Mouse (Mus musculus) midbrain, embryonic 14.5 days (tissue): Measurements from ENCODE around the gene Spaca5. TPM values are rescaled to one million over a fixed set of nuclear protein-coding genes. Genes with fewer than 3 reads are reported as not detected.

Source experiments
- ATAC-seq: fragments of 200-750 bp; cut with Nextera tagmentation; 2 replicates; pipeline ENCODE4 v1.8.0; 2017; ENCODE audit warnings: moderate number of reproducible peaks, moderate library complexity; ENCODE audit not compliant: low FRiP score, low TSS enrichment
- DNase-seq: peaks from one replicate; pipeline ENCODE4 v3.0.0-alpha.2; 2015
- H3K27ac ChIP-seq: fragments of 300-500 bp; sonication (generic); replicated peaks from 2 replicates; pipeline ENCODE4 v1.5.1; 2014; ENCODE audit warnings: mild to moderate bottlenecking, low read depth, low read length, moderate library complexity
- H3K27me3 ChIP-seq: fragments of 300-500 bp; sonication (generic); 2 replicates; pipeline ENCODE4 v1.6.1; 2014; ENCODE audit warnings: low read length, control low read depth, mixed read lengths; ENCODE audit not compliant: control insufficient read depth, insufficient read depth
- H3K36me3 ChIP-seq: fragments of 300-500 bp; sonication (generic); 2 replicates; pipeline ENCODE4 v1.6.1; 2014; ENCODE audit warnings: low read length, control low read depth; ENCODE audit not compliant: control insufficient read depth, insufficient read depth
- H3K4me1 ChIP-seq: fragments of 300-500 bp; sonication (generic); 2 replicates; pipeline ENCODE4 v1.6.1; 2014; ENCODE audit warnings: mild to moderate bottlenecking, antibody characterized with exemption, low read length, control low read depth; ENCODE audit not compliant: control insufficient read depth, insufficient read depth
- H3K4me2 ChIP-seq: fragments of 300-500 bp; sonication (generic); 2 replicates; pipeline ENCODE4 v1.6.1; 2014; ENCODE audit warnings: mild to moderate bottlenecking, low read length, moderate library complexity
- H3K4me3 ChIP-seq: fragments of 300-500 bp; sonication (generic); replicated peaks from 2 replicates; pipeline ENCODE4 v1.5.1; 2014; ENCODE audit warnings: low read depth, low read length
- H3K9ac ChIP-seq: fragments of 300-500 bp; sonication (generic); replicated peaks from 2 replicates; pipeline ENCODE4 v1.6.1; 2014; ENCODE audit warnings: mild to moderate bottlenecking, low read length, moderate library complexity
- H3K9me3 ChIP-seq: fragments of 300-500 bp; sonication (generic); 2 replicates; pipeline ENCODE4 v1.6.1; 2016; ENCODE audit warnings: low read length, control low read depth, mixed read lengths; ENCODE audit not compliant: control insufficient read depth
- WGBS: fragments of 180-500 bp; shearing (Covaris S2); extraction: QIAGEN DNeasy Blood & Tissue Kit; methylation state at CpG from one replicate; pipeline ENCODE4 v1.1.7; 2014; 5-methylcytosine and 5-hydroxymethylcytosine counted together
- polyA plus RNA-seq: library from polyadenylated mRNA; unstranded; fragments of >200 nt; fragmentation: Nextera tagmentation; extraction: Ambion mirVana; gene quantifications from 2 replicates; pipeline ENCODE4 v1.2.1, GENCODE M21; 2014

Gene Spaca5
- not detected in 2 replicates for polyA plus RNA-seq

DNA sequence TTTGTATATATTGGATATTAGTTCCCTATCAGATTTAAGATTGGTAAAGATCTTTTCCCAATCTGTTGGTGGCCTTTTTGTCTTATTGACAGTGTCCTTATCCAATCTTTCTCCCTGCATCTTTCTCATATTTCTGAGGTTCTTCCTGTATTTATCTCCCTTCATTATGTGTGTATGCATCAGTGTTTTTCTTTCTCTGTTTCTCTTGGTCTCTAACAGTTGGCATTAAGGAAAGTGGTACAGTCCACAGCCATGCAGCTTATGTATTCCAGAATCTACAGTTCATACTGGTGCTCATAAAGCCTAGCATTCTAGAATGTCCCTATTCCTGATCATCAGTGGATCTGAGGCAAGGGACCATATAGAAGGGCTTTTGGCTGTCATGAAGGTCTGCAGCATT is at the start of gene Spaca5:
TSS of gene Spaca5 (plus strand) at position 301 of the 400 bp plus-strand sequence.
- H3K4me1 ChIP-seq = no peaks in the 10 kb centered on the region
- H3K36me3 ChIP-seq = no peaks in the 10 kb centered on the region
- DNase-seq (no peak), ATAC-seq (no peak)
- H3K4me3 ChIP-seq = no peak within 1 kb of the TSS
- H3K27me3 ChIP-seq = no peaks in the 10 kb centered on the region
- H3K9me3 ChIP-seq = no peaks in the 10 kb centered on the region
- no peak within 1 kb of the TSS for H3K27ac ChIP-seq
- H3K9ac ChIP-seq = no peak within 1 kb of the TSS
- H3K4me2 ChIP-seq = no peak within 1 kb of the TSS

DNA sequence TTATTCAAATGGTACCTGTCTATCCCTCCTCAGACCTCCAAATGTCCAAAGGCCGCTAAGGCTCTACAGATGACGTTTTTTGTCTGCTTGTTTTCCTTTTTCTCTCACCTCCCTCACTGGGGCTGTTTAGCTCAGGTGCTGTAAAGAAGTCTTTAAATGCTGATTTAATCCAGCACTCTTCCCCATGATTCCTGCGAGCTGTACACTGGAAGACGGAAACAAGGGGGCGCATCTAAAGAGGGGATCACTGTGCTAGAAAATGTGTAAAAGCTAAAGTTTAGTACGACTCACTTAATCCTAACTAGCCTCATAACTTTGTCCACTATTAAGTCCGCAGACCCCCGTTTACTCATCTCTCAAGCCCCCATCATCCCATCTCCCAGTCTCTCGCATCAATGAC is 6.7 kb upstream of the Spaca5 start:
- Histone ChIP-seq H3K4me1 (no peaks in the 10 kb centered on the region), H3K9ac (peak overlapping the region; percentile 51; the same call in 1 of the 2 replicates), H3K36me3 (no peaks in the 10 kb centered on the region), H3K27ac (no peak overlapping the region), H3K27me3 (no peaks in the 10 kb centered on the region), H3K9me3 (no peaks in the 10 kb centered on the region), H3K4me2 (peak overlapping the region; percentile 57), H3K4me3 (peak overlapping the region; percentile 44)
- ATAC-seq (peak; percentile 51), DNase-seq (no peak)
- 22% methylated on average over 9 of the region's 9 CpGs for WGBS

DNA sequence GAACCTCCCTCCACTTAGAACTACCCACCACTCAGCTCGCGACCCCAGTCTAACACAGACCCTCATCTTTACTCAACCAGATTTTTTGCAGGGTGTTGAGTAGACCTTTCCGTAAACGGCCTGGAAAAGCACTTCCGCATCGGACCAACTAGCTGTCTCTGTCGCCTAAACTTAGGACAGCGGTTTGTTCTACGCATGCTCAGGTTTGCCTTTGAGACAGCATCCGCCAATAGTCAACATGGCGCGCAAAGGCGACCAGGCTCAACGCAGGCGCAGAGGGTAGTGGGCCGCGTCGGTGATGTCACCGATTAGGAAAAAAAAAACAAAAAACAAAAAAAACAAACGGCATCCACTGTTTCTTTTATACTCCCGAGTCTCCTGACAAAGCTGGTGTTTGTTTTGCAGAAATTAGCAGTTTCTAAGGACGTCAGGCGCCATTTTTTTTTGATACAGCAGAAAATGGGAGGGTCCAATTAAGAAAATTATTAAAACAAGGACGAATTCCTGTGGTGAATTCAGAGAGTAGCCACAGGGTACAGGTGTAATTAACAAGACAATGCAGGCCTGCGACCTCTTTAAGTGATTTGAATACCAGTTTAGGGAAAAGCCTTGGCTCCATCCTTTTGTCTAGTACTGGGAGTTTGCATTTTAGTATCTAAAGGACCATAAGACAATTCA is 6.2 kb upstream of the Spaca5 start, which contains the start of gene Zfp182:
TSS of gene Zfp182 (minus strand) at position 451 of the 678 bp plus-strand sequence.
- peak; percentile 91 for DNase-seq
- H3K36me3 ChIP-seq = no peaks in the 10 kb centered on the region
- peak within 1 kb of the TSS; percentile 57 for H3K4me2 ChIP-seq
- H3K9me3 ChIP-seq = no peaks in the 10 kb centered on the region
- H3K4me3 ChIP-seq = peak within 1 kb of the TSS; percentile 44
- ATAC-seq = peak; percentile 94
- H3K4me1 ChIP-seq = no peaks in the 10 kb centered on the region
- H3K9ac ChIP-seq = peak within 1 kb of the TSS; percentile 51
- 26% methylated on average over 25 of the region's 25 CpGs for WGBS
- H3K27ac ChIP-seq = peak within 1 kb of the TSS; percentile 65
- no peaks in the 10 kb centered on the region for H3K27me3 ChIP-seq

DNA sequence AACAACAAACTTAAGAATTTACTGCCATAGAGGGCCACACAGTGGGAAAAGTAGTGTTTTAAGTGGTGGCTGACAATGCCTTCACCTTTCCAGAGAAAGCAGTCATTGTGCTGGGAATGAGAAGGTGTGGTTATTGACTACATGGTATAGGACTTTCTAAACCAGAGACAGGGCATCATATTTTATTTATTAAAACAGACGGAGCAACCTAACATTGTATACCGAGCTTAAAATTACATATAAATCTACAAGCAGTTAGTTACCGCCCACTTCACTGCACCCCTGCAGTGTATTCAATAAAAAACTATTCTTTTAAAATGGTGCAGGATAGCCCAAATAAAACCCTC is 5.7 kb upstream of the Spaca5 start:
- ATAC-seq (0 out of 2 replicates have a peak, but pooled peaks have one; percentile 21), DNase-seq (no peak)
- Histone ChIP-seq H3K4me3 (peak overlapping the region; percentile 44), H3K27ac (peak overlapping the region; percentile 65), H3K4me2 (peak overlapping the region; percentile 57), H3K9me3 (no peaks in the 10 kb centered on the region), H3K9ac (peak overlapping the region; percentile 45; the same call in 1 of the 2 replicates), H3K4me1 (no peaks in the 10 kb centered on the region), H3K27me3 (no peaks in the 10 kb centered on the region), H3K36me3 (no peaks in the 10 kb centered on the region)
- WGBS = 76% methylated on average over 3 of the region's 3 CpGs

DNA sequence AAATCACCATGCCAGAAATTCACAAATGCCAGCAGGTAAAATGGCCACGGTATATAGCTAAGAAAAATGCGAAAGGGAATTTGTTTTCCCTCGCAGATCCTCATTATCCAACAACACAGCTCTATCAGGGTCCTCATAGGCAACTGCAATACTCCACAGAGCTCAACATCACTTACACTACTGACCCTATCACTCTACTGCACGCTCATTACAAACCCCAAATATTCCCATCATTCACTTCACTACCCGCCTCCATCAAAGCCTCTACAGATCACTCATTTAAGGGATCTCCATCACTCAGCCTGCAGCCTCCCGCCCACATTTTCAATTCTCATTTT is 20.4 kb downstream of the Spaca5 start:
- peak; percentile 25; the same call in 1 of the 2 replicates for ATAC-seq
- no peaks in the 10 kb centered on the region for H3K27me3 ChIP-seq
- H3K4me1 ChIP-seq = no peaks in the 10 kb centered on the region
- peak overlapping the region; percentile 88; the same call in 1 of the 2 replicates for H3K27ac ChIP-seq
- peaks cover 5% of the 10 kb centered on the region; the same call in 1 of the 2 replicates for H3K9me3 ChIP-seq
- no peak for DNase-seq
- 36% methylated on average over 6 of the region's 6 CpGs for WGBS
- no peaks in the 10 kb centered on the region for H3K36me3 ChIP-seq
- peak overlapping the region; percentile 48 for H3K4me2 ChIP-seq
- H3K4me3 ChIP-seq = peak overlapping the region; percentile 38
- H3K9ac ChIP-seq = peak overlapping the region; percentile 46

DNA sequence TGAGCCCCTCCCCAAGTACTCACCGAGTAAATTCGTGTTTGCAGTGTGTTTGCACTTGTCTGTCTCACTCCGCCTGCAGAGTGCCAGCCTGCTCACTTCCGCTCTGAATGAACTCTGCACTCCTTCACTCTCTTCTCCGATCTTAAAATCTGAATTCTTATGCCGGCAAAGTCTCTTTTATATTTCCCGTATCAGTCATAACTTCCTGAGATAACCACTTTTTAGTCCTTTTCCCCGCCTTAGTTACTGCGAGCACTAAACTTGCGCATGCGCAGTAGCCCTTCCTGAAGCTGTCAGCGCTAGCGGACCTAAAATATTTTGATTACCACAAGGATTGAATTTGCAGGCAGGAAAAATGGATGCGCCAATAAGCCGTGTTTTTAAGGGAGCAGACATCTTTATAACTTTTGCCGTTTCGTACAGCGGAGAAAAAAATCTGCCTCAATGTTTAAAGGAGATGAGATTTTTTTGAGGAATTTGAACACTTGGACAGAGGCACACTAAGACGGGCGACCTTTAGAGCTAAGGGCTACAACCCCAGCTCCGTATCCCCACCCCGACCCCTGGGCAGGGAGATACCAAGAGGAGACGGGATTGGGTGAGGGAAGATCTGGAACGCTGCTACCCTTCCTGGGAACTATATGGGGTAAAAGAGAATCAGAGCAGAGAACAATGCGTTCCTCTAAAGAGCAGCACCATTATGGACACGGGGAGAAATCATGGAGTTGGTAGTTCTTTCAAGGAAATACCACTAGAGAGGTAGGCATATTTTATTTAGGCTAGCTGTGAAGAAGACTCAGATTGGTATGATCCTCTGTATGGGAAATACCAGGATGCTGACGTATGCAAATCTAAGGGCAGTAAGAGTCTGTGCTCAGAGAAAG is 21.0 kb downstream of the Spaca5 start, which contains the start of gene Zfp300:
TSS of gene Zfp300 (minus strand) at position 545 of the 884 bp plus-strand sequence.
- peak; percentile 88 for DNase-seq
- WGBS = 23% methylated on average over 27 of the region's 27 CpGs
- Histone ChIP-seq H3K4me3 (peak within 1 kb of the TSS; percentile 38), H3K9ac (peak within 1 kb of the TSS; percentile 46), H3K9me3 (no peaks in the 10 kb centered on the region; the same call in 1 of the 2 replicates), H3K27ac (peak within 1 kb of the TSS; percentile 88), H3K27me3 (no peaks in the 10 kb centered on the region), H3K4me2 (peak within 1 kb of the TSS; percentile 48), H3K4me1 (no peaks in the 10 kb centered on the region), H3K36me3 (no peaks in the 10 kb centered on the region)
- ATAC-seq = peak; percentile 94

DNA sequence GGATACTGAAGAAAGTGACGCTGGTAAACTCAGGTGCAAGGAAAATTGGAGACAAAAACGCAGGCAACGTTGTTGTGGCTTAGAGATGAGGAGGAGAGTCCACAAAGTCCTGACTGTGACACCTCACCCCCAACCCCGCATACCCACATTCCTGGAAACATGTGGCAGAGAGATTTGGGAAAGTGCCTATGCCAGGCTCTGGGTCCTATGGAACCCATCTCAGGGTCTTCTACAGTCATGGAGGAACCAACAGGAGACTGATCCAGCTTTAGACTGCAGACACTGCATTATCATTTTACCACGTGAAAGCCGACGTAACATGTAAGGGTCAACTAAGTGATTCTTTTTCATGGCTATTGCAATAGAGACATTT is 21.6 kb downstream of the Spaca5 start:
- peak overlapping the region; percentile 48 for H3K4me2 ChIP-seq
- H3K4me3 ChIP-seq = peak overlapping the region; percentile 38
- no peak for DNase-seq
- H3K36me3 ChIP-seq = no peaks in the 10 kb centered on the region
- H3K4me1 ChIP-seq = no peaks in the 10 kb centered on the region
- no peaks in the 10 kb centered on the region for H3K27me3 ChIP-seq
- H3K9ac ChIP-seq = peak overlapping the region; percentile 46
- peak overlapping the region; percentile 88 for H3K27ac ChIP-seq
- ATAC-seq = 0 out of 2 replicates have a peak, but pooled peaks have one; percentile 21
- WGBS = 48% methylated on average over 7 of the region's 7 CpGs
- H3K9me3 ChIP-seq = no peaks in the 10 kb centered on the region; the same call in 1 of the 2 replicates

DNA sequence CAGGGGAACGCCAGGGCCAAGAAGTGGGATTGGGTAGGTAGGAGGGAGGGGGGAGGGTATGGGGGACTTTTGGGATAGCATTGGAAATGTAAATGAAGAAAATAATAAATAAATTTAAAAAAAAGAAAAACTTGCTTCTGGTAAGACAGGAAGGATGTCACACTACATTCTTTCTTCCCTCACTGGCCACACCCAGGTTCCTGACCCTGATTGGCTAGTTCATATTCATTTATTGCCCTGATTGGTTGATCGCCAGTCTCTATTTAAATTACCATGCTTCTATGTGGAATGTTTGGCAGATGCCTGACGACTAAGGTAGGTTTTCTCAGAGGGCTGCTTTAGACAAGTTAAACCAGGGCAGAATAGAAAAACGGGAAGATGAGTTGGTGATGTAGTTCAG is 47.3 kb downstream of the Spaca5 start, which contains the start of gene Ssxa1:
TSS of gene Ssxa1 (plus strand) at position 301 of the 400 bp plus-strand sequence.
- ATAC-seq (no peak), DNase-seq (no peak)
- no peaks in the 10 kb centered on the region for H3K27me3 ChIP-seq
- no peaks in the 10 kb centered on the region for H3K4me1 ChIP-seq
- no peak within 1 kb of the TSS for H3K27ac ChIP-seq
- H3K9me3 ChIP-seq = no peaks in the 10 kb centered on the region
- WGBS = 81% methylated on average over 4 of the region's 4 CpGs
- H3K9ac ChIP-seq = no peak within 1 kb of the TSS
- H3K36me3 ChIP-seq = no peaks in the 10 kb centered on the region
- no peak within 1 kb of the TSS for H3K4me3 ChIP-seq
- no peak within 1 kb of the TSS for H3K4me2 ChIP-seq
